Mouse (Mus musculus): Measurements from ENCODE around the gene Ak6. TPM values are rescaled to one million over a fixed set of nuclear protein-coding genes. Genes with fewer than 3 reads are reported as not detected.

Ak6 gene
- polyA plus RNA-seq, 1 experiment, result 141 TPM

DNA sequence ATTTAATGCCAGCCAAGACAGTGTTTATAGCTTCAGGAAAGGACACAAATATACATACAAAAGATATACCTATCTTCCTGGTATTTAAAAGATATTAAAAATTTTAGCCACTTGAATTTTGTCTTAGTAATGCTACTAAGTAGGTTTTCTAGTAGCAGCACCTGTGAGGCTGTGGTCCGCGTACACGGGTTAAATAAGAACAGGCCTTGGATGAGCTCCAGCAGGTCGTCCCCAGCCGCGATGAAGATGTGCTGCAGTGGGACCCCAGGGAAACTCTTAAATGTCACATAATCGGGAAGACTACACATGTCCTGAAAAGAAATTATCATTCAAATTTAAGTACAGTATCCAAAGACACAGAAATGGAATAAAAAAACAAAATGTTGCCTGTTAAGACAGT, 55.4 kb downstream of the Ak6 start:
- no peak overlapping the region for H3K27ac ChIP-seq (ENCODE audit: insufficient read depth, low read length)
- no peak for DNase-seq
- TF ChIP-seq CTCF (IDR thresholded peaks at IDR 0.05; ENCODE audit: borderline replicate concordance, insufficient read depth, low read depth, low read length) (no peak), POLR2A (IDR thresholded peaks at IDR 0.05; ENCODE audit: borderline replicate concordance, insufficient read depth, low read length) (no peak)
- H3K27me3 ChIP-seq (ENCODE audit: control insufficient read depth, insufficient read depth, low read length), result no peaks in the 10 kb centered on the region
- WGBS, result 94% methylated on average over 7 of the region's 7 CpGs
- no peak overlapping the region for H3K4me3 ChIP-seq (replicated peaks; ENCODE audit: insufficient read depth, low read depth, low read length)
- no peaks in the 10 kb centered on the region for H3K4me1 ChIP-seq (ENCODE audit: control insufficient read depth, insufficient read depth, low read length)

DNA sequence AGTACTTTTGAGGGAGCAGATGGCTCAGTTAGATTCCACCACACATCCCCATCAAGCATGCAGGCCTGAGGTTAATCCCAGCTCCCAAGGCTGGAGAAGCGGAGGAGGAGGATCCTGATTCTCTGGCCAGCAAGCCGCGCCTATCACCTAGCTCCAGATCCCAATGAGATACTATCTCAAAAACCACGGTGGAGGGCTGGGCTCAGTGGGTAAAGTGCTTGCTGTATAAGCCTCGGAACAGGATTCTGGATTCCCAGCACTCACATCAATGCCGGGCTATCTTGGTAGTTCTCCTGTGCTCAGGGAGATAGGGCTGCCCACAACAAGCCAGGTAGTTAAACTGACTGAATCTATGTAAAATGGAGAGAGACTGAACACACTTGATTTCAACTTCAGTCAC, 64.7 kb downstream of the Ak6 start:
- Histone ChIP-seq H3K27ac (ENCODE audit: insufficient read depth, low read length) (no peak overlapping the region), H3K4me3 (replicated peaks; ENCODE audit: insufficient read depth, low read depth, low read length) (no peak overlapping the region), H3K27me3 (ENCODE audit: control insufficient read depth, insufficient read depth, low read length) (no peaks in the 10 kb centered on the region), H3K4me1 (ENCODE audit: control insufficient read depth, insufficient read depth, low read length) (no peaks in the 10 kb centered on the region)
- WGBS, result 93% methylated on average over 6 of the region's 6 CpGs
- DNase-seq, result no peak
- TF ChIP-seq POLR2A (IDR thresholded peaks at IDR 0.05; ENCODE audit: borderline replicate concordance, insufficient read depth, low read length), result no peak
- no peak for TF ChIP-seq CTCF (IDR thresholded peaks at IDR 0.05; ENCODE audit: borderline replicate concordance, insufficient read depth, low read depth, low read length)

Other genes with a start within 250 kb of the Ak6 start
- gene Naip1, start 198.1 kb upstream of the Ak6 start, polyA plus RNA-seq (2012; rRNA removed), result 0.13 and 0.15 TPM in 2 replicates
- gene Gtf2h2, start 158.4 kb upstream of the Ak6 start, polyA plus RNA-seq (2012; rRNA removed), result 67.1 and 73.0 TPM in 2 replicates
- gene Ocln, start 98.3 kb upstream of the Ak6 start, polyA plus RNA-seq (2012; rRNA removed), result 14.8 and 16.0 TPM in 2 replicates
- 13.5 and 16.4 TPM in 2 replicates for gene Marveld2, start 34.0 kb upstream of the Ak6 start, polyA plus RNA-seq (2012; rRNA removed)
- 15.6 and 17.0 TPM in 2 replicates for gene Rad17, start 72 bp downstream of the Ak6 start, polyA plus RNA-seq (2012; rRNA removed)
- 13.8 and 16.0 TPM in 2 replicates for gene Taf9, start 600 bp downstream of the Ak6 start, polyA plus RNA-seq (2012; rRNA removed)
- 0.59 and 0.61 TPM in 2 replicates for gene Ccdc125, start 18.7 kb downstream of the Ak6 start, polyA plus RNA-seq (2012; rRNA removed)
- 18.5 and 20.9 TPM in 2 replicates for gene Cdk7, start 80.0 kb downstream of the Ak6 start, polyA plus RNA-seq (2012; rRNA removed)
- 115 and 119 TPM in 2 replicates for gene Mrps36, start 93.7 kb downstream of the Ak6 start, polyA plus RNA-seq (2012; rRNA removed)
- gene Cenph, start 124.9 kb downstream of the Ak6 start, polyA plus RNA-seq (2012; rRNA removed), result 0.41 and 0.63 TPM in 2 replicates
- gene Ccnb1, start 135.6 kb downstream of the Ak6 start, polyA plus RNA-seq (2012; rRNA removed), result 0.18 and 0.33 TPM in 2 replicates
- gene Slc30a5, start 182.4 kb downstream of the Ak6 start, polyA plus RNA-seq (2012; rRNA removed), result 42.7 and 44.0 TPM in 2 replicates